Mouse (Mus musculus): ENCODE measurements around the gene E2f3. TPM values are rescaled to one million over a fixed set of nuclear protein-coding genes. Genes with fewer than 3 reads are reported as not detected.

Gene E2f3
- polyA plus RNA-seq, 1 experiment from 2014 or later: 17.7 TPM

DNA sequence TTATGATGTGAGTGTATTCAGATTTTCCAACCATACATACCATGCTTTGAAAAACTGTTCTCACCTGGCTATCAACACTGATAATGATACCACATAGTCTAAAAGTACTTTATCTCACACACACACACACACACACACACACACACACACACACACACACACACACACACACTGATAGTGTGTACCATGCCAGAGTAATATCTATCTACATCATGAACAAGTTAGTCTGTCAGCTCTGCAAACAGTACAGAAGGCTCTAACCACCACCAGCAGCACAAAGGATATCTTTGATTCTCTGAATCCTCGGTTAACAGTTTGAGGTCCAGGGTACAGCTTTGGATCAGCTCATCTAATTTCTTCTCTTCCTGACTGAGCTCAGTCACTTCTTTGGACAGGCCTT, 69.3 kb downstream of the E2f3 start:
- Histone ChIP-seq H3K36me3 (ENCODE audit: control insufficient read depth, insufficient read depth, low read length) (peaks cover 76% of the 10 kb centered on the region), H3K4me2 (replicated peaks; ENCODE audit: low read depth, low read length) (no peak overlapping the region), H3K27me3 (ENCODE audit: control insufficient read depth, insufficient read depth, low read length) (no peaks in the 10 kb centered on the region), H3K4me1 (ENCODE audit: control insufficient read depth, insufficient read depth, low read length) (no peaks in the 10 kb centered on the region), H3K9ac (ENCODE audit: low read depth, low read length) (no peak overlapping the region), H3K27ac (ENCODE audit: low read depth, low read length) (no peak overlapping the region), H3K9me3 (ENCODE audit: control insufficient read depth, low read length) (no peaks in the 10 kb centered on the region), H3K4me3 (ENCODE audit: low read length) (no peak overlapping the region)
- WGBS: 100% methylated on average over 1 of the region's 1 CpGs
- ATAC-seq (ENCODE audit: low FRiP score, low TSS enrichment): no peak

- no peak for ATAC-seq (ENCODE audit: low FRiP score, low TSS enrichment)
- Histone ChIP-seq H3K9me3 (ENCODE audit: control insufficient read depth, low read length) (no peaks in the 10 kb centered on the region), H3K4me2 (replicated peaks; ENCODE audit: low read depth, low read length) (no peak overlapping the region), H3K9ac (ENCODE audit: low read depth, low read length) (no peak overlapping the region), H3K27me3 (ENCODE audit: control insufficient read depth, insufficient read depth, low read length) (no peaks in the 10 kb centered on the region), H3K27ac (ENCODE audit: low read depth, low read length) (no peak overlapping the region), H3K4me1 (ENCODE audit: control insufficient read depth, insufficient read depth, low read length) (no peaks in the 10 kb centered on the region), H3K4me3 (ENCODE audit: low read length) (no peak overlapping the region), H3K36me3 (ENCODE audit: control insufficient read depth, insufficient read depth, low read length) (peaks cover 90% of the 10 kb centered on the region)
- WGBS: 92% methylated on average over 10 of the region's 10 CpGs
These were observed 72.3 kb downstream of the E2f3 start for GRCm38 (mm10) chr13:29913606-29914005.

GRCm38 (mm10) chr13:29913061-29913460, 72.8 kb downstream of the E2f3 start:
- Histone ChIP-seq H3K27me3 (ENCODE audit: control insufficient read depth, insufficient read depth, low read length) (no peaks in the 10 kb centered on the region), H3K36me3 (ENCODE audit: control insufficient read depth, insufficient read depth, low read length) (peaks cover 90% of the 10 kb centered on the region), H3K4me3 (ENCODE audit: low read length) (no peak overlapping the region), H3K9me3 (ENCODE audit: control insufficient read depth, low read length) (no peaks in the 10 kb centered on the region), H3K4me1 (ENCODE audit: control insufficient read depth, insufficient read depth, low read length) (no peaks in the 10 kb centered on the region), H3K27ac (ENCODE audit: low read depth, low read length) (no peak overlapping the region), H3K9ac (ENCODE audit: low read depth, low read length) (no peak overlapping the region), H3K4me2 (replicated peaks; ENCODE audit: low read depth, low read length) (no peak overlapping the region)
- no peak for ATAC-seq (ENCODE audit: low FRiP score, low TSS enrichment)
- WGBS: 91% methylated on average over 10 of the region's 10 CpGs

- 96% methylated on average over 8 of the region's 8 CpGs for WGBS
- H3K4me3 ChIP-seq (ENCODE audit: low read length): no peak overlapping the region
- ATAC-seq (ENCODE audit: low FRiP score, low TSS enrichment): no peak
- no peaks in the 10 kb centered on the region for H3K27me3 ChIP-seq (ENCODE audit: control insufficient read depth, insufficient read depth, low read length)
- H3K9ac ChIP-seq (ENCODE audit: low read depth, low read length): no peak overlapping the region
- H3K9me3 ChIP-seq (ENCODE audit: control insufficient read depth, low read length): no peaks in the 10 kb centered on the region
- no peaks in the 10 kb centered on the region for H3K4me1 ChIP-seq (ENCODE audit: control insufficient read depth, insufficient read depth, low read length)
- H3K4me2 ChIP-seq (replicated peaks; ENCODE audit: low read depth, low read length): no peak overlapping the region
- H3K27ac ChIP-seq (ENCODE audit: low read depth, low read length): no peak overlapping the region
- H3K36me3 ChIP-seq (ENCODE audit: control insufficient read depth, insufficient read depth, low read length): peaks cover 90% of the 10 kb centered on the region
These were observed 73.6 kb downstream of the E2f3 start for GRCm38 (mm10) chr13:29912251-29912650.

DNA sequence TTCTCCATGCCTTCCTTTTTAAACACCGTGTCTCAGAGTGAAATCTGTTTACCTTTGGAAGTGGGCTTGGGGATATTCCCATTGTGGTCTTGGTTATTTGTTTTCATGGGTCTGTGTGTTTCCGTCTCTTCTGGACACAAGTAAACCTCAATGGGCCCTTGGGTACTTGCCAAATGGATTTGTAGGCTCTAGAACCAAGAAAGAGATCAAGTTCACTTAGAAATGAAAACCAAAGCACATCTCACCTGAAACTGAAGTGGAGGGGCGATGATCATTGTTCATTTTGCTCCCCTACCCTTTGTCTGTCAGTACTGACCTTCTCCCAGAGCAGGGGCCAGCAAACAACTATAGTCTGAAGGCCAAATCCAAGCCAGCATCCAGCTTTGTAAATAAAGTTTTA, 74.7 kb downstream of the E2f3 start:
- H3K4me2 ChIP-seq (replicated peaks; ENCODE audit: low read depth, low read length): no peak overlapping the region
- H3K36me3 ChIP-seq (ENCODE audit: control insufficient read depth, insufficient read depth, low read length): peaks cover 90% of the 10 kb centered on the region
- 92% methylated on average over 3 of the region's 3 CpGs for WGBS
- no peak overlapping the region for H3K4me3 ChIP-seq (ENCODE audit: low read length)
- H3K27ac ChIP-seq (ENCODE audit: low read depth, low read length): no peak overlapping the region
- H3K9ac ChIP-seq (ENCODE audit: low read depth, low read length): no peak overlapping the region
- ATAC-seq (ENCODE audit: low FRiP score, low TSS enrichment): no peak
- H3K4me1 ChIP-seq (ENCODE audit: control insufficient read depth, insufficient read depth, low read length): no peaks in the 10 kb centered on the region
- no peaks in the 10 kb centered on the region for H3K27me3 ChIP-seq (ENCODE audit: control insufficient read depth, insufficient read depth, low read length)
- H3K9me3 ChIP-seq (ENCODE audit: control insufficient read depth, low read length): no peaks in the 10 kb centered on the region; the same call in 1 of the 2 replicates

DNA sequence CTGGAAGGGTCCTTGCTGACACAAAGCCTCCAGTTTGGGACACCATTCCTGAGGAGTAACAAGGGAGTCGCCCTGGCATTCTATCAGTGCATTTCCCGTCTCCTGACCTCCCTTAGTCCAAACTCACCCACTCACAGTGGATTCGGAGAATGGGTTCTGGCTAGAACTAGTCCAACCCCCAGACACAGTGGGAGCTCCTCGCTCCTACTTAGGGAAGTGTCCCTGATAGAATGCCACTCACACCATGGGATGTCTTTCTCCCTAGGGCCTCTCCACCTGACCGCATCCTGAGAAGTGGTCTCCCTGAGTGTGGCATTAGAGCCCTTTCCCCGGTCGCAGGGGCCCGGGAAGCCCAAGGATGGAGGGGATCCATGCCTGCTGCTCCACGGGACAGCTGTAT, 77.4 kb downstream of the E2f3 start:
- Histone ChIP-seq H3K4me2 (replicated peaks; ENCODE audit: low read depth, low read length) (no peak overlapping the region), H3K4me3 (ENCODE audit: low read length) (no peak overlapping the region), H3K27me3 (ENCODE audit: control insufficient read depth, insufficient read depth, low read length) (no peaks in the 10 kb centered on the region), H3K9ac (ENCODE audit: low read depth, low read length) (no peak overlapping the region), H3K9me3 (ENCODE audit: control insufficient read depth, low read length) (peaks cover 7% of the 10 kb centered on the region), H3K36me3 (ENCODE audit: control insufficient read depth, insufficient read depth, low read length) (peaks cover 72% of the 10 kb centered on the region), H3K4me1 (ENCODE audit: control insufficient read depth, insufficient read depth, low read length) (no peaks in the 10 kb centered on the region), H3K27ac (ENCODE audit: low read depth, low read length) (no peak overlapping the region)
- no peak for ATAC-seq (ENCODE audit: low FRiP score, low TSS enrichment)
- WGBS: 96% methylated on average over 9 of the region's 9 CpGs

GRCm38 (mm10) chr13:29907995-29908394, 77.9 kb downstream of the E2f3 start:
- 0 out of 2 replicates have a peak, but pooled peaks have one; percentile 20 for ATAC-seq (ENCODE audit: low FRiP score, low TSS enrichment)

DNA sequence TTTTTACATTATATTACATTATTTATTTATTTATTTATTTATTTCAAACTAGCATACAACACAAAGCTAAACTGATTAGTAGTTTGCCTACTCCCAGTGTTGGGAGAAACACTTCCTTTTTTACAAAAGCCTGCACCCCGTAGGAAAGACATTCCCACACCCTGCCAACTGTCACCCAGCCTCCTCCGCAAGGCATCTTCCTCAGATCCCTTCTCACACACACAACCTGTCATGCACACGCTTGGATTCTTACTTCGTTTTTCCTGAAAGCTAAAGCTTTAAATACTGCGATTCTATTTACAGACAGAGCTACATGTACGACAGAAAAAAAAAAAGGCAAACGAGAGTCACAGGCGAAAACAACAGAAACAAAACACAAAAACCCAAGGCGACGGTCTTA, 79.1 kb downstream of the E2f3 start:
- Histone ChIP-seq H3K4me3 (ENCODE audit: low read length) (no peak overlapping the region), H3K36me3 (ENCODE audit: control insufficient read depth, insufficient read depth, low read length) (peaks cover 55% of the 10 kb centered on the region), H3K9ac (ENCODE audit: low read depth, low read length) (no peak overlapping the region), H3K4me1 (ENCODE audit: control insufficient read depth, insufficient read depth, low read length) (no peaks in the 10 kb centered on the region), H3K27me3 (ENCODE audit: control insufficient read depth, insufficient read depth, low read length) (no peaks in the 10 kb centered on the region), H3K4me2 (replicated peaks; ENCODE audit: low read depth, low read length) (no peak overlapping the region), H3K9me3 (ENCODE audit: control insufficient read depth, low read length) (peaks cover 7% of the 10 kb centered on the region), H3K27ac (ENCODE audit: low read depth, low read length) (no peak overlapping the region)
- 96% methylated on average over 10 of the region's 10 CpGs for WGBS
- ATAC-seq (ENCODE audit: low FRiP score, low TSS enrichment): no peak

More at GRCm38 (mm10) chr13:29907995-29908394, 77.9 kb downstream of the E2f3 start:
- Histone ChIP-seq H3K9ac (ENCODE audit: low read depth, low read length) (no peak overlapping the region), H3K36me3 (ENCODE audit: control insufficient read depth, insufficient read depth, low read length) (peaks cover 67% of the 10 kb centered on the region), H3K27me3 (ENCODE audit: control insufficient read depth, insufficient read depth, low read length) (no peaks in the 10 kb centered on the region), H3K27ac (ENCODE audit: low read depth, low read length) (no peak overlapping the region), H3K4me3 (ENCODE audit: low read length) (no peak overlapping the region), H3K9me3 (ENCODE audit: control insufficient read depth, low read length) (peaks cover 7% of the 10 kb centered on the region), H3K4me1 (ENCODE audit: control insufficient read depth, insufficient read depth, low read length) (no peaks in the 10 kb centered on the region), H3K4me2 (replicated peaks; ENCODE audit: low read depth, low read length) (no peak overlapping the region)
- 96% methylated on average over 9 of the region's 9 CpGs for WGBS

DNA sequence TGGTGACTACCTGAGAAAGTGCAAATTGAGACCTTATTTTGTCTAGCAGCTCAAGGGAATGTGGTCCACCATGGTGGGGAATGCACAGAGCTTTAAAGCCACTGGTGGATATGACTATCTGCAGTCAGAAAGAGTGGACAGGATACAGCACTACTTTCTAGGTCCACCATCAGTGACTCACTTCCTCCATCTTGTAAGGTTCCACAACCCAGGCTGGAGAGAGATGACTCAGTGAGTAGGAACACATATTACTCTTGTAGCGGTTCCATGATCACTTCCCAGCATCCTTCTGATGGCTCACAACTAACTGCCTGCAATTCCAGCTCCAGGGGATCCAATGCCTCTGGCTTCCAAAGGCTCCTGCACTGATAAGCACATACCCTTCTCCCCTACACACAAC, 82.5 kb downstream of the E2f3 start:
- no peak overlapping the region for H3K4me2 ChIP-seq (replicated peaks; ENCODE audit: low read depth, low read length)
- WGBS: 88% methylated on average over 1 of the region's 1 CpGs
- peaks cover 25% of the 10 kb centered on the region; the same call in 1 of the 2 replicates for H3K36me3 ChIP-seq (ENCODE audit: control insufficient read depth, insufficient read depth, low read length)
- H3K27me3 ChIP-seq (ENCODE audit: control insufficient read depth, insufficient read depth, low read length): no peaks in the 10 kb centered on the region
- ATAC-seq (ENCODE audit: low FRiP score, low TSS enrichment): no peak
- H3K4me1 ChIP-seq (ENCODE audit: control insufficient read depth, insufficient read depth, low read length): no peaks in the 10 kb centered on the region
- peaks cover 7% of the 10 kb centered on the region for H3K9me3 ChIP-seq (ENCODE audit: control insufficient read depth, low read length)
- H3K9ac ChIP-seq (ENCODE audit: low read depth, low read length): no peak overlapping the region
- no peak overlapping the region for H3K27ac ChIP-seq (ENCODE audit: low read depth, low read length)
- H3K4me3 ChIP-seq (ENCODE audit: low read length): no peak overlapping the region
